Mouse (Mus musculus): Measurements from ENCODE around the gene Crhr1.

Gene Crhr1

GRCm38 (mm10) chr11:104132580-104133441 is at the start of gene Crhr1:
Gene Crhr1, plus strand, starts transcription at chr11:104132855.
- DNase-seq (ENCODE audit: inconsistent age in 2 of 2, low spot score in 1 of 2) = peak in 1 of 2 experiments; percentile 61

DNA sequence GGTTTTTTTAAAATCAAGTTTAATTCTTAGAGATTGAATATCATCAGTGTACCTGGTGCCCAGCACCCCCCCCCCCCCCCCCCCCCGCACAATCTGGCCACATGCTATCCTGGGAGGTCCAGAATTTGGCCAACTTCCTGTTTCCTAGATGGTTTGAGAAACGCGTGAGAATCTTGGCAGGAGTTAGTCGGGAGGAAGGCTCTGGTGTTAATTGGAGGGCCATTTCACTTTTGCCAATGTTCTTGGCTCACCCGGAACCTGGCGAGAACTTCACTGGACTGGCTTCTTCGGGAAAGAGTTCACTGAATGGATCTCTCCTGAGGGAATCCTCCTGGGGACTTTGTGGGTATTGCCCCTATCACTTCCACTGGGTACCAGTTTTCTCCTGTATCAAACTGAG is 49.4 kb upstream of the Crhr1 start:
- DNase-seq (ENCODE audit: inconsistent age in 2 of 2, low spot score in 1 of 2) = no peak

DNA sequence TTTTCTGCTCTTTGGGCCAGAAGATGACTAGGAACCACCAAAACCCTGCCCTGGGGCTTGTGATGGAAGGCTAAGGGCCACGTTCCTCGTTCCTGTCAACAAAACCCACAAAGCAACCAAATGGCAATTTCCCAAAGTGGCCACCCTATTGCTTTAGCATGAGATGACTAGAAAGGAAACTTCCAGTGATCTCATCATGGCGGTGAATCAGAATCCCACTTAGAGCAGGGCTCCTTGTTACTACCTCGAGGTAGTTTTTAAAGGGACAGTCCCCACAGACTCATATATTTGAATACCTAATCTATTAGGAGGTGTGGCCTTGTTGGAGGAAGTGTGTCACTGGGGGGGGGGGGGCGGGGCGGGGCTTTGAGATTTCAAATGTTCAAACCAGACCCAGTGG is 48.9 kb upstream of the Crhr1 start:
- no peak for DNase-seq (ENCODE audit: inconsistent age in 2 of 2, low spot score in 1 of 2)

GRCm38 (mm10) chr11:104088519-104088918 is 44.1 kb upstream of the Crhr1 start:
- no peak for DNase-seq (ENCODE audit: inconsistent age in 2 of 2, low spot score in 1 of 2)

- no peak for DNase-seq (ENCODE audit: inconsistent age in 2 of 2, low spot score in 1 of 2)
These were observed 41.9 kb upstream of the Crhr1 start for GRCm38 (mm10) chr11:104090769-104091168.

DNA sequence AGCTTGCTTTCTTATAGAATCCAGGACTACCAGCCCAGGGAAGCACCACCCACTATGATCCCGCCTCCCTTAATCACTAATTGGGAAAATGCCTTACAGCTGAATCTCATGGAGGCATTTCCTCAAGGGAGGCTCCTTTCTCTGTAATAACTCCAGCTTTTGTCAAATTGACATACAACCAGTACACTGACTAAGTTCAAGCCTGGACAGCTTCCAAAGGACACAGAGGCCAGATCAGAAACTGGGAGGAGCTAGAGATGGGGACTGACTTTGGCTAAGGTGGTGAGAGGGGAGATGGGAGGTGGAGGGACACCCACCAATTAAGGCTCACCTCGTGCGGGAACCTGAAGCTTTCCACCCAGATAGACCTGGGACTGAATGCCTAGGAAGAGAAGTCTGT is 37.5 kb upstream of the Crhr1 start:
- DNase-seq (ENCODE audit: inconsistent age in 2 of 2, low spot score in 1 of 2) = peak in 1 of 2 experiments; percentile 67

DNA sequence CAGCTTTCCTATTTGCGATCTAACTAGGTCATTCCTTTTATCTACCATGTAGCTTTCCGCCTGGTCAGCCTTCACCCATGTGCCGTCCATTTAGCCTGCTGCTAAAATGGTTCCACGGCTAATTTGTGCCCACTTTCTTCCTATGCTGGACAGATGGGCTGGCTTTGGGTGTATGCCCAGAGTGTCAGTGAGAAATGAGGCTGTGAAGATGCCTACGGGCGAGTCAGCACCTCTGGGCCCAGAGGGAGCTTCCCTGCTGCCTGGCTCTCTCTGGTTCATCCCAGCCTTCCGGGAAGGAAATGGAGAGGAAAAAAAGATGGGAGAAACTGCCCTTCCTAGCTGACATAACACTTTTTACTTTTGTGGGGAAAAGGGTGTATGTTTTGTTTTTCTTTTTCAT is 36.1 kb upstream of the Crhr1 start:
- no peak for DNase-seq (ENCODE audit: inconsistent age in 2 of 2, low spot score in 1 of 2)

DNA sequence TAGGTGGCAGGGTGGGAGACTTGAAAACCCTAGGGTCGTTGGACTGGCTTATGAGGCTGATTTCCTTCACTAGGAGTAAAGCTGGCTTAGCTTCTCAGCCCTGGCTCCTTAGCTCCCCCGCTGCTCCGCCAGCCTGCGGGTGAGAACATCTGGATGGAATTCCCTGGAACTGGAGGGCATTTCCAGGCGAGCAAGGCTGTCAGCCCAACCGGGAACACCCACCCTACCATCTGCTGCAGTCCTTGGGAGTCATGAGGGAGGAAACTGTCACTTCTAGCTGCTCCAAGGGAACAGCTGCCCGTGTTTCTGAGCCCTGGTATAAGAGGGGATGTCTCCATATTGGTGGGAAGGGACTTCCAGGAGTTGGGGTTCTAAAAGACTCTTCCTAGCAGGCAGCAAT is 33.1 kb upstream of the Crhr1 start:
- no peak for DNase-seq (ENCODE audit: inconsistent age in 2 of 2, low spot score in 1 of 2)

- DNase-seq (ENCODE audit: inconsistent age in 2 of 2, low spot score in 1 of 2) = no peak
These were observed 30.0 kb upstream of the Crhr1 start for GRCm38 (mm10) chr11:104102641-104103040.

GRCm38 (mm10) chr11:104106329-104106728 is 26.3 kb upstream of the Crhr1 start:
- DNase-seq (ENCODE audit: inconsistent age in 2 of 2, low spot score in 1 of 2) = peak in 1 of 2 experiments; percentile 35

GRCm38 (mm10) chr11:104106969-104107368 is 25.7 kb upstream of the Crhr1 start:
- DNase-seq (ENCODE audit: inconsistent age in 2 of 2, low spot score in 1 of 2) = peak in 1 of 2 experiments; percentile 28

DNA sequence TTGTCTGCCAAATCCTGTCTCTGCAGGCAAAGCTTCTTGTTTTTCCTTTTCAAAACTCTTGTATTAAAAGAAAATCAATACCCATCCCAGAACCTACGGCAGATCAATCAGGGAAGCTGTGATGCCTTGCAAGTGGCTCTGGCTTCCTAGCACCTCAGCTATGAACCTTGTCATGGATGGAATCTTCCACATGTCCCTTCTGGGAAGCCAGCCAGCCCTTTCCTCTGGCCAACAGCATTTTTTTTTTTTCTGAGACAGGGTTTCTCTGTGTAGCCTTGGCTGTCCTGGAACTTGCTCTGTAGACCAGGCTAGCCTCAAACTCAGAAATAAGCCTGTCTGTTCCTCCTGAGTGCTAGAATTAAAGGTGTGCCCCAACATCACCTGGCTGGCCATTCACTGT is 22.3 kb upstream of the Crhr1 start:
- DNase-seq (ENCODE audit: inconsistent age in 2 of 2, low spot score in 1 of 2) = peak in 1 of 2 experiments; percentile 53

GRCm38 (mm10) chr11:104111851-104112250 is 20.8 kb upstream of the Crhr1 start:
- DNase-seq (ENCODE audit: inconsistent age in 2 of 2, low spot score in 1 of 2) = no peak

- no peak for DNase-seq (ENCODE audit: inconsistent age in 2 of 2, low spot score in 1 of 2)
These were observed 19.0 kb upstream of the Crhr1 start for GRCm38 (mm10) chr11:104113699-104114098.

DNA sequence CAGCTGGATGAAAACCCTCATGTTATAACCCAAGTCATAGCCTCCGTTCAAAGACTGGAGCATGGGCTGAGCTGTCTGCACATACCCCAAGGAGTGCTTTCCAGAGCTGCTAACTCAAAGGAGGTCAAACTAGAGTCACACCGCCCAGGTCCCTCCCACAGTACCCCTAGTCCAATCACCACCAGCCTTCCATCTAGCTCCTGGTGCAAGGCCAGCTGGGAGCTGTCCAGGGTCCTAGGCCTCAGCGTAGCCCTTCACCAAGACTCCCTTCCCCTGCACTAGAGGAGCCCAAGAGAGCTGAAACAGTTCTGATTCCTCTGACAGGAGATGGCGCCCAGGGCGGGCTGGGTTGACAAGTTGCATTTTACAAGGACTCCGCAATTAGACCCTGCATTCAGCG is 18.0 kb upstream of the Crhr1 start:
- peak; percentile 86 to 96 for DNase-seq (ENCODE audit: inconsistent age in 2 of 2, low spot score in 1 of 2)

- peak in 1 of 2 experiments; percentile 72 for DNase-seq (ENCODE audit: inconsistent age in 2 of 2, low spot score in 1 of 2)
These were observed 14.3 kb upstream of the Crhr1 start for GRCm38 (mm10) chr11:104118356-104118755.

DNA sequence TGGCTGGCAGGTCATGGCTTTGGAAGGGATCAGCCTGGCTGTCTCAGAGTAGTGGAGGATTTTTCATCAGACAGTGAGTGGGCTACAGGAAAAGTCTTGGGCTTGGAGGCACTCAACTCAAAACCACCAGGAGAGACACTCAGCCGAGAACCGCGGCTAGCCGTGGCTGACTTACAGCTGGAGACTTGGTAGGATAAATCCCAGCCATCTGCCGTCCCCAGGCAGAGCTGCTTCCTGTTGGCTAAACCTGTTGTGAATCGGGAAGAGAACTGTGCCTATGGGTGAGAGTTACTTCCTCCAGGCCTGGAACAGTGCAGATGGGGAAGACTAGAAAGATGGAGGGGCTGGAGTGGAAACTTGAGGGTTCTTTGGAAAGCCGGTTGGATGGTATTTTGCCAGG is 9.7 kb upstream of the Crhr1 start:
- no peak for DNase-seq (ENCODE audit: inconsistent age in 2 of 2, low spot score in 1 of 2)

- DNase-seq (ENCODE audit: inconsistent age in 2 of 2, low spot score in 1 of 2) = no peak
These were observed 9.2 kb upstream of the Crhr1 start for GRCm38 (mm10) chr11:104123479-104123878.

DNA sequence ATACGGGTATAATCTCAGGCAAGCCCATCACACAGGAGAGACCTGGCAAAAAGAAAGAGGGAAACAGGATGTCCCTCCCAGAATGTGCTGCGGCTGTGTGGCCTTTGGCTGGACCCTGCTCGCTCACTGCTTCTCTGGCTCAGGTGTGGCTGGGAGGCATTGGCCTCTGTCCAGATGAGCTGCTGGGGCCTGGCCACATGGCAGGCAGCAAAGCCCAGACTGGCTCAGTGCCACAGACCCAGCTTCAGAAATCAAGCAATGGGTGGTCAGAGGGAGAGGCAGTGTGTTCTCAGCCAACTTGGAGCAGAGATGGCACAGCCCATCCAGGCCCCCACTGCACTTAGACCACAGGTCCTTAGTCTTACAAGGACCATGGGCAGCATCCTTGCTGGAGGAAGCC is 8.1 kb upstream of the Crhr1 start:
- DNase-seq (ENCODE audit: inconsistent age in 2 of 2, low spot score in 1 of 2) = no peak

DNA sequence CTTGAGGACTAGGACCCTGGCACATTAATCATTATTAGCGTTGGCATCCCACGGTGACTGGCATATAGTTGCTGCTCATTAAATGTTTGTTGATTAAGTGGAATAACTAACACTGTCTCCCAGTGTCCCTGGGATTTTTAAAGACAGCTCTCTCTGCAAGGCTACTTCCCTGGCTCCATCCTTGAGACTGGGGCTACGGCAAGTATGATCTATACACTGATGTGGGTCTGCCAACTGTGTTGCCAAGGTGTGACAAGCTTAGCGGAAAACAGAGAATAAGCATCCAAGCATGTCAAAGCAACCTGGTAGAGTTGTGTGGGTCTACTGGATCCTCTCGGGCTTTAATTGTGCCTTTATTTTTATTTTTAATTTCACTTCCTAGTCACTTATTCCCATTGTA is 3.2 kb upstream of the Crhr1 start:
- DNase-seq (ENCODE audit: inconsistent age in 2 of 2, low spot score in 1 of 2) = no peak

DNA sequence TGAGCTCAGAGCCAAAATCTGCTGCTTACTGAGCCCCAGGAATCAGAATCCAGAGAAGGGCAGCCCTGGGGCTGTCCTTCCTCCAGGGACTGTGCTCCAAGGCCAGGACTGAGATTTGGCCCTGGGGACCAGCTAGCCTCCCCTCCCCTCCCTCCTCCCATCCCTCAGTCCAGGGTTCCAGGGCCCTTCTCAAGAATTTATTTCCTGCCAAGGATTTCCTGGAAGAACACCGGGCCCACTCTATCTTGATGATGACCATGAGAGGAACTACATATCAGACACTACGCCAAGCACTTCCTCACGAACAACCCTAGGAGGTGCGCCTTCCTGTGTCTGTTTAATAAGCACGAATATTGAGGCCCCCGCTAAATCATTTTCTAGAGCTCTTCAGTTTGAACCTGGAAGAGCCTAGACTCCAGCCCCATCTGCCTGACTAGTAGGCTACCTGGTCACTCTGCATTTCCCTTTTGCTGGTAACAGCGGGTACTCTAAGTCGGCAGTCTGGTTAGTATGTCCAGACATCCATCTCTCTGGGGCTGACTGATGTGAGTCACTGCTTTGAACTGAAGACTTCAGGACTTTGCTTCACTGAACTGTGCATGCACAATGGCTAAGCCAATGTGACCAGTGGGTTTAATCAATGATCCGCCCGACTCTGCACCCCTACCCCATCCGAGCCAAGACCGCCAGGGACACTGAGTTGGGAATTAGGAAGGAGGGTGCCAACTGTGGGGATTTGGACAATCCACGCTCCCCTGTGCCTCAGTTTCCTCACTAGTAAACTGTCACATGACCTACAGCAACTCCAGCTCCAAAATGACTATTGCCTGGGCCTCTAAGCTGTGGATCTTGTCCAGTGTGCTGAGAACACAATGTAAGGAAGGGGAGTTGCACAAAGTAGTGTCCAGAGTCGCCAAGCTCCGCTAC is 1.7 kb upstream of the Crhr1 start:
- DNase-seq (ENCODE audit: inconsistent age in 2 of 2, low spot score in 1 of 2) = peak in 1 of 2 experiments; percentile 78

GRCm38 (mm10) chr11:104131756-104132155 is 899 bp upstream of the Crhr1 start:
- DNase-seq (ENCODE audit: inconsistent age in 2 of 2, low spot score in 1 of 2) = peak; percentile 21 to 74
